Mouse (Mus musculus) ovary, adult 18-20 months (tissue): ENCODE measurements around the gene Glmp.
A peak's percentile ranks its signal among the peaks of the same experiment; 100 is the strongest.
"Not testable (repeated sequence)": the region's sequence is repeated elsewhere in the genome, so short reads cannot be mapped to it uniquely, and the experiment has no call there.

Experiments
- DNase-seq: peaks from one replicate; pipeline ENCODE4 v3.0.0; 2022; ENCODE audit warnings: low spot score, mixed read lengths

The Glmp gene

GRCm38 (mm10) chr3:88324951-88325405 is at the start of gene Glmp:
Glmp (plus strand) TSS chr3:88325023.
- DNase-seq = no peak

GRCm38 (mm10) chr3:88276121-88276520 is 48.7 kb upstream of the Glmp start:
- DNase-seq = no peak

GRCm38 (mm10) chr3:88276529-88277143 is 48.2 kb upstream of the Glmp start:
- DNase-seq = no peak

DNA sequence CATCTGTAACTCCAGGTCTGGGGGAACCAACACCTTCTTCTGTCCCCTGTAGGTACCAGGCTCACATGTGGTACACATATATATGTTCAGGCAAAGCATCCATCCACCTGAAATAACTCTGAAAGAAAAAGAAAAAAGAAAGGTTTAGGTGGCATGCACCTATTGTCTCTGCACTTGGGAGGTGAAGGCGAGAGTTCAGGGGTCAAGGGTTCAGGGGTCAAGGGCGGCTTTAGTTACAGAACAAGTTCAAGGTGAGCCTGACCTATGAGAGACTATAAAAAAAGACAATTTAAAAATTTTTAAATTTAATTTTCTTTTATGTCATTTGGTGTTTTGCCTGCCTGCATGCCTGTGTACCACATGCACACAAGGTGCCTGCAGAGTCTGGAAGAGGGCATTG is 44.8 kb upstream of the Glmp start:
- no peak for DNase-seq

- not testable (repeated sequence) for DNase-seq
These were observed 43.5 kb upstream of the Glmp start for GRCm38 (mm10) chr3:88281141-88281916.

- DNase-seq = not testable (repeated sequence)
These were observed 39.8 kb upstream of the Glmp start for GRCm38 (mm10) chr3:88284815-88285564.

GRCm38 (mm10) chr3:88285565-88285895 is 39.3 kb upstream of the Glmp start:
- not testable (repeated sequence) for DNase-seq

- no peak for DNase-seq
These were observed 37.7 kb upstream of the Glmp start, which contains the start of gene Gm38392 for GRCm38 (mm10) chr3:88287110-88287509. Gm38392 (minus strand) TSS chr3:88287210.

DNA sequence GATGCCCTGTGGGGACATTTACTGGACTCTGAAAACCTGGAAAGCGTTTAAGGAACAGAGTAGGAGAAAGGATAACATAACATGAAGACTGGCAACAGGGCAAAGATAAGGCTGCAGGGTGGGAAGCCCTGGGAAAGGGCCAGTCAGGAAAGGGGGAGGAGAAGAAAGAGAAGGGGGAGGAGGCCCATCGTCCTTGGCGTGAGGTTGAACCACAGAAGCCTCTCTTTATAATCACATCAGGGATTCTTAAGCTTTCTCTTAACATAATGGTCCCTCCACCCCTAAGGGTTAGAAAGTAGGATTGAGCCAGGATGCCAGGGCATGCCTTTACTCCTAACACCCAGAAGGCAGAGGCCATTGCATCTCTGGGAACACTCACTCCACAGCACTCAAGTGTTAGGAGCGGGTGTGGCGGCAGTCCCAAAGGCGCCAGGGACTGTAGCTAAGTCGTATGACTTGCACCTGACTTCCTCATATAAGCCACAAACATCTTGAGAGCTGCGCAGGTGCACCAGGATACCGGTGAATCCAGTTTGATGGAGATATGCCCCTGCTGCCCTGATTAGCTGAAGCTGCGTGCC is 36.6 kb upstream of the Glmp start:
- DNase-seq = not testable (repeated sequence)

DNA sequence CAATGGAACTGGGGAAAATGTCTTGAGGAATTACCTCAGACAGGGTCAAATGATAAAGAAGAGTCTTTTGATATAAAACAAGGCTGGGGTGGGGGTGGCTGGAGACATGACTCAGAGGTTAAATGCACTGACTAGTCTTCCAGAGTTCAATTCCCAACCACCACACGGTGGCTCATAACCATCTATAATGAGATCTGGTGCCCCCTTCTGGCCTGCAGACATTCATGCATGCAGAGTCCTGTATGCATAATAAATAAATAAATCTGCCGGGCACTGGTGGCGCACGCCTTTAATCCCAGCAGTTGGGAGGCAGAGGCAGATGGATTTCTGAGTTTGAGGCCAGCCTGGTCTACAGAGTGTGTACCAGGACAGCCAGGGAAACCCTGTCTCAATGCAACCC is 32.9 kb upstream of the Glmp start:
- DNase-seq = no peak

DNA sequence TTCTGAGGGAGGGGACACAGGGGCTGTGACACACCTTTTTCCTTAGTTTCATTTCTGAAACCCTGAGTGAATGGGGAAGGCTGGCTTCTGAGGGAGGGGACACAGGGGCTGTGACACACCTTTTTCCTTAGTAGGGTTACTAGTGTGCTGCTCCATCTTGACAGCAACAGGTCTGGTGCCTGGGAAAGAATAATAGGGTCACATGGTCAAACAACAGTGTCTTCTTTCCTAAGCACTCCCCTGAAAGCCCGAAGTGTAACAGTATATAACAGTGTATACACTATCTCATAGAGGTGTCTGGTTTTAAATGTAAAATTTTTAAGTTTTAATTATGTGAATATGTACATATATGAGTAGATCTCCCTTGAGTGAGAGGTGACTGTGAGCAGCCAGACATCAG is 29.6 kb upstream of the Glmp start:
- not testable (repeated sequence) for DNase-seq

GRCm38 (mm10) chr3:88296110-88296560 is 28.7 kb upstream of the Glmp start:
- DNase-seq = no peak

GRCm38 (mm10) chr3:88296561-88297318 is 28.1 kb upstream of the Glmp start, which contains the start of the genes Tsacc and Cct3:
Tsacc (minus strand) TSS chr3:88296999.
Cct3 (plus strand) TSS chr3:88297116.
- peak; percentile 96 for DNase-seq

GRCm38 (mm10) chr3:88297321-88297851 is 27.4 kb upstream of the Glmp start:
- DNase-seq = peak; percentile 8

GRCm38 (mm10) chr3:88299172-88299571 is 25.7 kb upstream of the Glmp start:
- DNase-seq = no peak

DNA sequence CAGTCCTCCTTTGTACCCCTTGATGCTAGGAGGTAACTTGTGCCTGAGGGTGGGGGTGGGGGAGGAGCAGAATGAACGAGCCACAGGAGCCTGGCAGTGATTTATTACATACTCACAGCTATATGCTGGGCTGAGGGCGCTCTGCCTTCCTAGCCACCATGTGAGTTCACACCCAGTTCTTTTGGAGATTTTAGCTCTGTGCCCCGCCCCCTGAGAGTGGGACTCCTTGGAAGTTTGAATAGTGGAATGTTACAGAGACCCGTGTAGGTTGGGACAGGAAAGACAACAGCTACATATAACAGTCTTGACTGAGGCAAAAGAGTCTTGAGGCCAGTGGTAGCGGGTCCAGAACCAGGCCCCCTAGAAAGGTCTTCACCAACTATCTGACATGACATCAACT is 4.1 kb downstream of the Glmp start:
- DNase-seq = no peak

GRCm38 (mm10) chr3:88331282-88331681 is 6.5 kb downstream of the Glmp start:
- no peak for DNase-seq

GRCm38 (mm10) chr3:88334029-88334658 is 9.3 kb downstream of the Glmp start:
- no peak for DNase-seq

DNA sequence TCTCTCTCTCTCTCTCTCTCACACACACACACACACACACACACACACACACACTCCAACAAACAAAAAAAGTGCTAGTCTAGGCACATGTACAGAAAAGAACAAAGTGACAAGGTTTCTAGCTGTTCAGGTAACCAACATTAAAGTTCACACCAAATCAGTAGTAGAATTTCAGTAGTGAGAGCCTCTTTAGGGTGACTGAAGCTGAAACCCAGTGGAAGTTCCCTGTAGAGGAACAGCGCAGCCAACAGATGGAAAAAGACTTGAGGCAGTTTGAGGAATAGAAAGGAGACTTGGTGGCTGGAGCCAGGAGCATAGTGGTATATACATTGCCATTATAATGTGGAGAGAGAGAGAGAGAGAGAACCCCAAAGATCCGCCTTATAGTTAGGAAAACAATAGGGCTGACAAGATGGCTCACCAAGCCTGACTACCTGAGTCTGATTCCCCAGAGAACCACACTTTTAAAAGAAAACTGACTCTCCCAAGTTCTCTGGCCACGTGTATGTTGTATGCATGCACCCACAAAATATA is 10.1 kb downstream of the Glmp start:
- DNase-seq = no peak

DNA sequence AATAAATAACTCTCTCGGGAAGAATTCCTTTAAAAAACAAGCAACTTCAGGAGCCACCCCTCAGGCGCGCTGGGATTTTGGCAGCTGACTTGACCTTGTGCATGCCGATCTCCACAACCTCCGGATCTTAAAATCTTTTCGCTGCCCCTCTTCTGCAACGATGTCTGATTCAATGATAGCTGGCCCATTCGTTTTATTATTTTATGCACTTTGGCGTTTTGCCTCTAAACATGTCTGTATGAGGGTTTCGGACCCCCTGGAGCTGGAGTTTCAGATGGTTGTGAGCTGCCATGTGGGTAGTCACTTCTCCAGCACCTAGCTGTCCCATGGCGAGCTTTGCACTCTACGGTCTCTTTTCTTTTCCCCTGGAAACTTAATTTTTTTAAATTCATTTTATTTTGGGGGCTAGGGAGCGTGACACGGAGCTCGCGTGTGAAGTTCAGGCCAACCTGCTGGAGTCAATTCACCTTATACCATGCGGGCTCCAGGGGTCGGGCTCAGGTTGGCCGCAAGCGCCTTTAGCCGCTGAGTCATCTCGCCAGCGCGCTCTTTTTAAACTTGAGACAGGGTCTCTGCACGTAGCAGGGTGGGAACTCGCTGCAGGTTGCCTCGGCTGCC is 10.7 kb downstream of the Glmp start:
- no peak for DNase-seq
